Mouse (Mus musculus) liver, adult 2 months (tissue): ENCODE results near the gene Oas3. TPM values are rescaled to one million over a fixed set of nuclear protein-coding genes. Genes with fewer than 3 reads are reported as not detected.

ENCODE experiments used
- DNase-seq: peaks from one replicate; pipeline ENCODE4 v3.0.0-alpha.2; 2011; ENCODE audit warnings: low read depth, low spot score; ENCODE audit errors: extremely low read depth
- H3K27ac ChIP-seq: fragments of 200-500 bp; replicated peaks from 2 replicates; pipeline ENCODE4 v1.5.1; 2012; ENCODE audit warnings: low read depth, mild to moderate bottlenecking, control low read depth, inconsistent platforms, low read length; ENCODE audit not compliant: insufficient read depth
- H3K27me3 ChIP-seq: fragments of 200-500 bp; 2 replicates; pipeline ENCODE4 v1.6.1; 2012; ENCODE audit warnings: mild to moderate bottlenecking, moderate library complexity, low read length, inconsistent platforms; ENCODE audit not compliant: control insufficient read depth, insufficient read depth
- H3K36me3 ChIP-seq: fragments of 200-500 bp; 2 replicates; pipeline ENCODE4 v1.6.1; 2012; ENCODE audit warnings: low read length, inconsistent platforms; ENCODE audit not compliant: control insufficient read depth, insufficient read depth
- H3K4me1 ChIP-seq: fragments of 200-500 bp; 2 replicates; pipeline ENCODE4 v1.6.1; 2011; ENCODE audit warnings: low read length; ENCODE audit not compliant: control insufficient read depth, insufficient read depth
- H3K4me3 ChIP-seq: fragments of 200-500 bp; 2 replicates; pipeline ENCODE4 v1.5.1; 2011; ENCODE audit warnings: low read depth, mild to moderate bottlenecking, control low read depth, low read length, moderate library complexity; ENCODE audit not compliant: insufficient read depth
- H3K79me2 ChIP-seq: fragments of 200-500 bp; 2 replicates; pipeline ENCODE4 v1.6.1; 2012; ENCODE audit warnings: inconsistent platforms, mild to moderate bottlenecking, low read length, moderate library complexity; ENCODE audit not compliant: control insufficient read depth, insufficient read depth
- H3K9ac ChIP-seq: fragments of 200-500 bp; 2 replicates; pipeline ENCODE4 v1.6.1; 2012; ENCODE audit warnings: low read depth, mild to moderate bottlenecking, control low read depth, inconsistent platforms, low read length
- CTCF ChIP-seq: fragments of 200-500 bp; IDR thresholded peaks from 2 replicates; pipeline ENCODE4 v1.5.1; 2011; ENCODE audit warnings: low read depth, low read length, control low read depth
- POLR2A ChIP-seq: fragments of 200-500 bp; IDR thresholded peaks from 2 replicates; pipeline ENCODE4 v1.6.1; 2011; ENCODE audit warnings: low read length, control low read depth; ENCODE audit not compliant: insufficient read depth; ENCODE audit errors: extremely low read depth
- WGBS: fragments of 180-500 bp; shearing (Covaris S2); methylation state at CpG from one replicate; pipeline ENCODE4 v1.1.7; 2018; 5-methylcytosine and 5-hydroxymethylcytosine counted together
- polyA plus RNA-seq: library from polyadenylated mRNA; depleted of rRNA; stranded (reverse); fragments of >200 nt; gene quantifications from 2 replicates; pipeline ENCODE4 v1.2.3, GENCODE M21; 2012
- total RNA-seq: library from RNA; depleted of rRNA; stranded (reverse); fragments of >200 nt; gene quantifications from 2 replicates; pipeline ENCODE4 v1.2.3, GENCODE M21; 2014

Gene Oas3
- total and polyA plus RNA-seq, 2 experiments: 1.4 to 1.7 TPM

- Histone ChIP-seq H3K36me3 (no peaks in the 10 kb centered on the region), H3K9ac (no peak overlapping the region), H3K27me3 (no peaks in the 10 kb centered on the region), H3K4me1 (no peaks in the 10 kb centered on the region), H3K27ac (no peak overlapping the region), H3K79me2 (no peaks in the 10 kb centered on the region), H3K4me3 (no peak overlapping the region; the same call in 1 of the 2 replicates)
- TF ChIP-seq CTCF: no peak
- TF ChIP-seq POLR2A: no peak
- DNase-seq: no peak
- 69% methylated on average over 5 of the region's 5 CpGs for WGBS
Observed at GRCm38 (mm10) chr5:120776801-120777200, 660 bp downstream of the Oas3 start.

GRCm38 (mm10) chr5:120775287-120775985, 2.0 kb downstream of the Oas3 start:
- no peaks in the 10 kb centered on the region for H3K36me3 ChIP-seq
- TF ChIP-seq POLR2A: no peak
- no peak for TF ChIP-seq CTCF
- no peaks in the 10 kb centered on the region for H3K79me2 ChIP-seq
- peak; percentile 1 for DNase-seq
- H3K27me3 ChIP-seq: no peaks in the 10 kb centered on the region
- no peak overlapping the region for H3K4me3 ChIP-seq
- H3K9ac ChIP-seq: no peak overlapping the region
- H3K4me1 ChIP-seq: no peaks in the 10 kb centered on the region
- 69% methylated on average over 14 of the region's 14 CpGs for WGBS
- no peak overlapping the region for H3K27ac ChIP-seq

DNA sequence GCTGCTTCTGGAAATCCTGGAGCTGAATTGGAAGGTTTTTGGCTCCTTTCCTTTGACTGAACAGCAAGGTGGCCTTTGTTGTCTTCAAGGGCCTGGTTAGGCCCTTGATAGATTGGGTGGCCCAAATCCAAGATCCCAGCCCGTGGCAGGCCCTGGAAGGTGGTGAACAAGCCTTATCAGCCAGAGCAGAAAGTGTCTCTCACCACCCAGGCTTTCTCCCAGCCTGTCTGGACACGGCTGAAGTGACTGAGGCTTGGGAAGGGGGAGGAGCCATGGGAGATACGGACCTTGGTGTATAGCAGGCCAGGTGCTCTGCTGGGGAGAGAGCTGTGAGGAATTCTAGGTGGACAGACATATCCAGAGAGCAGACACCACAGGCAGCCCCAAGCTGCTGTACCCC, 8.1 kb downstream of the Oas3 start:
- WGBS: 64% methylated on average over 3 of the region's 3 CpGs
- Histone ChIP-seq H3K27ac (no peak overlapping the region), H3K4me1 (no peaks in the 10 kb centered on the region), H3K36me3 (no peaks in the 10 kb centered on the region), H3K9ac (no peak overlapping the region), H3K79me2 (no peaks in the 10 kb centered on the region), H3K27me3 (no peaks in the 10 kb centered on the region), H3K4me3 (no peak overlapping the region)
- DNase-seq: no peak
- no peak for TF ChIP-seq CTCF
- TF ChIP-seq POLR2A: no peak

- WGBS: 60% methylated on average over 8 of the region's 8 CpGs
- Histone ChIP-seq H3K4me3 (no peak overlapping the region), H3K36me3 (no peaks in the 10 kb centered on the region), H3K4me1 (no peaks in the 10 kb centered on the region), H3K27me3 (no peaks in the 10 kb centered on the region), H3K9ac (no peak overlapping the region), H3K27ac (no peak overlapping the region), H3K79me2 (no peaks in the 10 kb centered on the region)
- TF ChIP-seq POLR2A (no peak), CTCF (no peak)
- no peak for DNase-seq
Observed at GRCm38 (mm10) chr5:120765010-120765409, 12.5 kb downstream of the Oas3 start.

GRCm38 (mm10) chr5:120761901-120762300, 15.6 kb downstream of the Oas3 start:
- no peak overlapping the region for H3K4me3 ChIP-seq
- no peak overlapping the region for H3K27ac ChIP-seq
- WGBS: 31% methylated on average over 6 of the region's 6 CpGs
- no peaks in the 10 kb centered on the region for H3K36me3 ChIP-seq
- H3K9ac ChIP-seq: no peak overlapping the region
- TF ChIP-seq CTCF (no peak), POLR2A (no peak)
- no peaks in the 10 kb centered on the region for H3K4me1 ChIP-seq
- H3K79me2 ChIP-seq: no peaks in the 10 kb centered on the region
- DNase-seq: no peak
- no peaks in the 10 kb centered on the region for H3K27me3 ChIP-seq

DNA sequence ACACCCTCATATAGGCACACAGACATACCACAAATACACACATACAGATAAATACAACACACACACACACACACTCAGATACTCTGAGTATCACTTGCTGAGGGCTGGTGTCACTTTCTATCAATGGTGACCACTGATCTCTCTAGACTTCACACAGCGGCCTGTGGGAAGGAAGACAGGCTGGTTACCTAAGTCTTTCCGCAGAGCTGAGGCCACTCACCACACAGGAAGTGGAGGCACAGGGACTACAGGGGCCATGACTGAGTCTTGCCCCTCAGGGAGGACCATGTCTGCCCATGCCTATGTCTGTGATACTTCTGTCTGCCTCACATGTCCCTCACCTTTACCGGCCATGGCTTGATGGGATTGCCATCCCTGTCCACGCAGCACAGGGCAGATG, 23.2 kb downstream of the Oas3 start:
- no peak for DNase-seq
- Histone ChIP-seq H3K79me2 (no peaks in the 10 kb centered on the region), H3K9ac (no peak overlapping the region), H3K36me3 (no peaks in the 10 kb centered on the region), H3K4me3 (no peak overlapping the region), H3K27me3 (no peaks in the 10 kb centered on the region), H3K27ac (no peak overlapping the region), H3K4me1 (no peaks in the 10 kb centered on the region)
- TF ChIP-seq POLR2A (no peak), CTCF (no peak)
- WGBS: 82% methylated on average over 4 of the region's 4 CpGs
